Mouse (Mus musculus): ENCODE measurements around the gene Agbl5. TPM values are rescaled to one million over a fixed set of nuclear protein-coding genes. Genes with fewer than 3 reads are reported as not detected.

Agbl5 gene
- total RNA-seq, 2 experiments from 2014 or later, result 2.0 to 2.5 TPM

DNA sequence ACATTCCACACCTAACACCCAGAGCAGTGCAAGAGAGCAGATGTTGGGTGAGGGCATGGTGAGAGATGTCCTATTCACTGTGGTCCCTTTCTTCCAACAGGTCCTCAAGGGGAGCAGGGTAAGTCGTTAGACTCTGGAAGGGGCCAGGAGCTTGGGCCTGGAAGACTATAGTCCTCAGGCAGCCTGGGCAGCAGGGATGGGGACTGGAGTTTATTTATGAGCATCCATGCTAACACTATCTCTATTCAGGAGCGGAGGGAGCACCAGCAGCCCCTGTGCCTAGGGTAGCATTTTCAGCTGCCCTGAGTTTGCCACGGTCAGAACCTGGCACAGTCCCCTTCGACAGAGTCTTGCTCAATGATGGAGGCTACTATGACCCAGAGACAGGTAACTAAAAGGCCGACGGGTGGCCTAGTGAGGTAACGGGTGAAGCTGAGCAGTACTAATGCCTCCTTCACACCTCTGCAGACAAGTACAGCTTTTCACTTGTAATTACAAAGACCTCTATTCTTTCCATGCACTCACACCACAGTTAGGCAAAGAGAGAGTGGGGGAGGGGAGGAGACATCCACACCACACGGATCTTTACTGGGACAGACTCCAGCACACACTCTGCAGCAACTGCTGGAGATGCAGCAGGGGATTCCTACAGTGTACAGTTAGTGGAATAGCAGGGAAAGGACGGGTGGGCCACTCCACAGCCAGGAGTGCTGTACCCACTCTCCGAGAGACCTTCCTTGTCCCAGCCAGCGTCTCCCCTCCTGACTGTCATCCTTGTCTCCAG is 31.5 kb downstream of the Agbl5 start:
- no peak for DNase-seq

DNA sequence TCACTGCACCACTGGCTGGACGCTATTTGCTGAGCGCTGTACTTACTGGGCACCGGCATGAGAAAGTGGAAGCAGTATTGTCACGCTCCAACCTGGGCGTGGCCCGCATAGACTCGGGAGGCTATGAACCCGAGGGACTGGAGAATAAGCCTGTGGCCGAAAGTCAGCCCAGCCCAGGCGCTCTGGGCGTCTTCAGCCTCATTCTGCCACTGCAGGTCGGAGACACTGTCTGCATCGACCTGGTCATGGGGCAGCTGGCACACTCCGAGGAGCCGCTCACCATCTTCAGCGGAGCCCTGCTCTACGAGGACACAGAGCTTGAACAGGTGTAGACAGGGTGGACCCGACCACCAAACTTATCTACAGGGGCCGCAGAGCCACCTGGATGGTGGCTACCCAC is 32.1 kb downstream of the Agbl5 start:
- no peak for DNase-seq

DNA sequence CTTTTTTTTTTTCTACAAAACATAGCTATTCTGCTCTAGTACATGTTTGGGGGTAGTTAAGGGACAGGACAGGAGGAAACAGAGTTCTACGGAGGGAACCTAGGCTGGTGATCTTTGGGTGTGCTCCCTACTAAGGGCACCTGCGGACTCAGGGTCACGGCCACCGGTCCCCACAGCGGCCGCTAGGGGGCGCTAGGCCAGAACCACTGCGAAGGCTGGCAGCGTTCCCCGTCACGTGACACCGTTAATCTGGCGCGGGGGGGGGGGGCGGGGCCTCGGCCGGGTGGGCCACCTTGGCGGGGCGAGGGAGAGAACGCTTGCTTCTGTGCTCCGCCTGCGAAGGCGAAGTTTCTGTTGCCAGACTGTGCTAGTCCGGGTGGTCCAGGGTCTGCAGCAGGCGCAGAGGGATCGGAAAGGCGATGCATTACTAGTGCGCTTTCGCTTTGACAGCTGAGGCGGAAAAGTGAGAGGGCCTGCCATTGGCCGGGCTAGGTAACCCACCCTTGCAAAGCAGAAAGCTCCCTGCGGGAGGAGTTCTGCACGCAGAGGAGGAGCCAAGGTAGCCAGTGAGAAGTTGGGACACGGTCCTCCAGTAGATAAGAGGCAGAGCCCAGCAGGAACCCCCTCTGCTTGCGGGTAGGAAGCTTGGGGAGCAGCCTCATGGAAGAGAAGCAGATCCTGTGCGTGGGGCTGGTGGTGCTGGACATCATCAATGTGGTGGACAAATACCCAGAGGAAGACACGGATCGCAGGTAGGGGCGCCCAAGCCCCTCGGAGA is 33.0 kb downstream of the Agbl5 start, which contains the start of gene Khk:
TSS of gene Khk (plus strand) at position 176 of the 778 bp plus-strand sequence.
- DNase-seq, result peak; percentile 83

DNA sequence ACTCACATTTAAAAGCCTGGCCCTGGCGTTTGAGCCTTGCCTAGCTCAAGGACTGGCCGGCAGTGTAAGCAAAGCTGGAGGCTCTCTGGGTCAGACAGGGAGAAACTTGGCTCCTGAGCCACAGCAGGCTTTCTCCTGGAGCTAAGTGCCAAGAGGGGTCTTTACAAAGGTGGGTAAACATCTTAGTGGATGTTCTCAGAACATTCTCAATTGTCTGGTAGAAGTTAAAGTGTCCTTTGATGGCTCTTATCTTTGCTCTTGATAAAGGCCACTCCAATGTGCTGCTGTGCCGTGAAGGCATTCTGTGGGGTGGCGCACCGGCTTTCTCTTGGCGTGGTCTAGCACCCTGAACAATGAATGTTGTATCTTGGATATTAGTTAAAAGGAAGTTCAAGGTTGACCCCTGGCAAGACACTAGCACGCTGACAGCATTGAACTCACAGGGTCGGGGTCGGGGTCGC is 34.1 kb downstream of the Agbl5 start:
- DNase-seq, result no peak

DNA sequence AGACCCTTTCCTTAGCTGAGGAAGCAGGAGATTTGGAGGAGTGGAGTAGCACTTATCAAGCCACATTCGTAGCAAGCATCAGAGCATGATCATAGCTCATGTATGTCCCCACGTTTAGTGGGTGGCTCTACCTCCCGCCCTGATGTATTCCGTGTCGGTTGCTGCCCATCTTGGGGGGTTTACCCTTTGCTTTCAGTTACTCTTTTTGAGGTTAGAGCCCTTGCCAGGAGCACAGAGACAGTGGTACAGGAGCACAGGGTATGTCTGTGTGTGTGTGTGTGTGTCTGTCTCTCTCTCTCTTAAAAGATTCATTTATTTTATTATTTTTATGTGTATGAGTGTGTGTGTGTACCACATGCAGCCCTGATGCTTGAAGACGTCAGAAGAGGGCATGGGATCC is 34.6 kb downstream of the Agbl5 start:
- no peak for DNase-seq

DNA sequence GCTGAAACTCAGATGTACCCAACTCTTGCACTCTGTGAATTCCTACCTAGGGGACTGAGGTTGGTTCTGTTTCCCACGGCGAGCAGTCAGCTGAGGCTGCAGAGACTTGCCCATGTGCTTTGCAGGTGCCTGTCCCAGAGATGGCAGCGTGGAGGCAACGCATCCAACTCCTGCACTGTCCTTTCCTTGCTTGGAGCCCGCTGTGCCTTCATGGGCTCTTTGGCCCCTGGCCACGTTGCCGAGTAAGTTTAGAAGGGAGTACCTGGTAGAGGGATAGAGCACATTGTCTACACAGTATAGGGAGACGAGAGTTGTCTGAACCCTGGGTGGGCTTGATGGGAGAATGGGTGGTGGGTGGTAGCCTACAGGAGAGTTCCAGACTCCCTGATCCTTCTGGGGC is 36.1 kb downstream of the Agbl5 start:
- no peak for DNase-seq

DNA sequence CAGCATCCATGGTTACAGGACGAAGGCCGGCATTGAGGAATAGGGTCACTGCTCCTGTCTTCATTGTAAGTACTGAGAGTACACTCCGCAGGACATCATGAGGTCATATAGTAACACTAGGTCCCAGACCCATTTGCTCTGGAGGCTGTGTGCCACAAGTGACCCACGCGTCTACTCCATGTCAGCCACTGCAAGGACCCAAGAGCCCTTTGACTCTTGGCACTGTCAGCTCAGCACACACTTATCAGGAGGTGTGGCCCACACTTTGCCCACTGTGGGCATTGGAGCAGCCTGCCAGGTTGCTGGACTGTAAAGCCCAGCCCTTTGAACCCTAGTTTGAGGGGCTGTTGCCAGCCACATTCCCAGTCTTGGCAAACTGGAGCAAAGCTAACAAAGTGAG is 36.7 kb downstream of the Agbl5 start:
- DNase-seq, result no peak

DNA sequence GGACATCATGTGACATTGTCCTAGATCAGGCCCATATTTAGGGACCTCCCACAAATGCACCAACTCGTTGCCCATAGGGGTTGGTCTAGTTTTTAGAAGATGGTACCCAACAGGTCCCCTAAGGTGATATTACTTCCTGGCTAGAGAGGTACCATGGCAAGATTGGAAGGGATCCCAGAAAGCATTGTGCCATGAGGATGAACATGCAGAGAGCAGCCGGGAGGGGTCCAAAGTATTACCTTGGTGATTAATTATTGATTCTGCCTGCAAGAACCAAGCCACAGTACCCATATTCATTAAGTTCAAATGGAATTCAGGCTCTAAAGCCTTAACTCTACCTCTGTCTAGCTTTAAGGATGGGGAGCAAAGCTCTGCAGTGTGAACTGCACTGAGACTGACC is 37.6 kb downstream of the Agbl5 start:
- no peak for DNase-seq

DNA sequence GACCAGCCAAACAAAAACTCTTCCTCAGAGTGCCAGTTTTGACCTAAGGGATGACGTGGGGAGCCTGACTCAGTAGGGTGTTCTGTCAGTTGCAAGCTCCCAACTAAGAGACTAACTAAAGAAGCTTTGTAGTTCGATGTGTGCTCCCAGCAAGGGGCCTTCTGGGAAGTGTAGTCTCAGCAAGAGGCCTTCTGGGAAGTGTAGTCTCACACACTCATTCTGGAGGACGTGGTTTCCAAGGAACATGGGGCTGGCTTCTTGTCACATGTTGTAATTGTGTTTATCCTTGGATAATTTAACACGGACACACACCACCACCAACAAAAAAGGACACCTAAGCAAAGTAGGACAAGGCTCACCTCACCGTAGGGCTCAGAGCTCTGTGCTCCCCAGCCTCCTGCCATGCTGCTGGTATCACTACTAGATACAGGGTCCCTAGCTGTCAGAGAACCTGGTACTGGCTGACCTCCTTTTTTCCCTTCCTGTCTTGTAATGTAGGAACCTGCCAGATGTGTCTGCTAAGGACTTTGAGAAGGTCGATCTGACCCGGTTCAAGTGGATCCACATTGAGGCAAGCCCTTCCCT is 39.5 kb downstream of the Agbl5 start:
- DNase-seq, result no peak

DNA sequence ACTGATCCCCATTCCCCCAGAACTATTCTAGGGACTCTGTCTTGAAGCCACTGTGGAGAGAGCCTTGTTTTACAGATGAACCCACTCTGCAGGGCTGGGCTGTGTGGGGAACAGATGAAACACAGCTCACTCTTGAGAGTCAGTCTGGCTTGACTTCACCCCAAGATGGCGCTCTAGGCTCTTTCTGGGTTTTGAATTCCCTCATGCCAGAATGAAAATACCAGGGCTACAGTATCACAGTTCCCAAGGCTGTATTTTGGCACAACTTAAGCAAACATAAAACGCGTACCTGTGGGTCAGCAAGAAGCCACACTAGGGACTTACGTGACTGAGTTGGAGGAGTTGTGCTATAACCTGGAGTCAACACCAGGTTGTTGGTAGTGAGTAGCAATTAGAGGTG is 41.6 kb downstream of the Agbl5 start:
- peak; percentile 56 for DNase-seq

DNA sequence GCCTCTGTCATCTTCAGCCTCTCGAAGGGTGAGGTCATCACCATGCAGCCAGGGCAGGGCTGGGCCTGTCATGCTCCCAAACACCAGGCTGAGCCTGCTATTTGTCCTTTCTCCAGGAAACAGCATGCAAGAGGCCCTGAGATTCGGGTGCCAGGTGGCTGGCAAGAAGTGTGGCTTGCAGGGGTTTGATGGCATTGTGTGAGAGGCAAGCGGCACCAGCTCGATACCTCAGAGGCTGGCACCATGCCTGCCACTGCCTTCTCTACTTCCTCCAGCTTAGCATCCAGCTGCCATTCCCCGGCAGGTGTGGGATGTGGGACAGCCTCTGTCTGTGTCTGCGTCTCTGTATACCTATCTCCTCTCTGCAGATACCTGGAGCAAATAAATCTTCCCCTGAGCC is 42.4 kb downstream of the Agbl5 start:
- DNase-seq, result no peak

DNA sequence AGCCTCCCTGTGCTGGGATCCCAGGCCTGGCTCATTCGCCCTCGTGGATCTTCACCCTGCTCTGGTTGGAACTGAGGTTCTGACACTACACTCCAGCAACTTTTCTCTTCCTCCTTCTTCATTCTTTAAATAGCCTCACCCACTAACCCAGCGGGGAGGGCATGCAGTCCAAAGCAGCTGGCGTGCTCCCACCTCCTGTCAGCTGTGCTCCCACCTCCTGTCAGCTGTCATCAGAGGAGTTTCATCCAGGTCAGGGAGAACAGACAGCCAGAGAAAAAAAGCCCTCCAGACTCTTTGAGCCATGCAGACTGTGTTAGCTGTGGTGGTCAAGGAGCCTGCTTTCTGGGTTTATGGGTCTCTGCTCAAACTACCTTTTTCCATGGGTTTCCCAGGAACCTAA is 42.9 kb downstream of the Agbl5 start:
- DNase-seq, result no peak

DNA sequence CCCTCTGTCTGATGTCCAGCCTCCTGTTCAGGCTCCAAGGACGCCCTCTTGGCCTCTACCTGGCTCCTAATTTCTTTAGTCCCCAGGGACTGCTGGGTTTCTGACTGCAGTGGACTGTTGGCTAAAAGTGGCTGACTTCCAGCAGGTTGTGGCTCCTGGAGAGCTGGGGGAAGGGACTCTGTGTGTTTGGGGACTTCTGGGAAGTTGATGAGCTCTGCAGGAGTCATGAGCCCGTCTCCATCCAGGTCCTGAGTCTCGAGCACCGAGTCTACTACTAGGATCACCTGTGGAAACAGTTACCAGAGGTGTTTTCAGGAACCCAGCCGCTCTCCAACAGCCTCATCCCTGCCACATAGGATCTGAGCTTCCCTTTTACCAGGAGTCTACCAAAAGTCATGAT is 45.2 kb downstream of the Agbl5 start:
- no peak for DNase-seq

DNA sequence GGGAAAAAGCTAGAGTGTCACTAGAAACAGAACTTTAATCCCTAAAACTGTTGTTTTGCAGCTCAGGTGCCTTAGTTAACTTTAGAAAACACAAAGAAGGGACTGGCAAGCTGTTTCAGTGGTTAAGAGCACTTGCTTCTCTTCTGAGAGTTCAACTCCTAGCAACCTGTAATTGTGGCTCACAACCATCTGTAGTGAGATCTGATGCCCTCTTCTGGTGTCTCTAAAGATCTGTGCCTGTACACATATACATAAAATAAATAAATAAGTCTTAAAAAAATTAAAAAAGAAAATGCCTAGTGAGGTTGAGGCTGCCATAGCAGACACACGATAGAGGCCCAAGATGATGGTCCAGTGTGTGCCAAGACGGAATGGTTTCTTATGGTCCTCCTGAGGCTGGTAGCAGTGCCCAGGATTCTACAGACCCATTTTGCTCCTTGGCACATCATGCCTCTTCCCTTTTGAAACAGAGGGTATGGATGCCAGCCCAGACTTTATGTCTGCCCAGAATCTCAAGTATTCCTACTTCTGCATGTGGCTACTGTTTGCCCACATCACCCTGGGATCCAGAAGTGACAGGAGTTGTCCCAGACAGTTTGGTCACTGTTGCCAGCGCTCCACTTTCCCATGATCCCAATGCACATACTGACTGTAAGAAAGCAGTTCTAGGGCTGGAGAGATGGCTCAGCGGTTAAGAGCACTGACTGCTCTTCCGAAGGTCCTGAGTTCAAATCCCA is 46.4 kb downstream of the Agbl5 start:
- no peak for DNase-seq

DNA sequence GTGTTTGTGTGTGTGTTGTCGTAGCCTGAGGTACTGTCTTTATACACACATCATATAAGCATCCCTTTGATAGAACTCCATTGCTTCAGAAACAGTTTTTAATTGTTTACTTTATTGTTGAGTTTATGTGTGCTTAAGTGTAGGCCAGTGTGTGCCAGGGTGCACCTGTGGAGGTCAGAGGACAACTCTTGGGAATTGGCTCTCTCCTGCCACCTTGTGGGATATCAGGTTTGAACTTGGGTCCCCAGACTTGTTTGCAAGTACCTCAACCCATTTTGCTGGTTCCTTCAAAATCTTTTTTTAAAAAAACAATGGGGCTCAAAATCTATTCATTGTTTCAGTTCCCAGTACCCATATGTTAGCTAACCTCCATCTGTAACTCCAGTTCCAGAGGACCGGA is 54.5 kb downstream of the Agbl5 start:
- DNase-seq, result no peak

DNA sequence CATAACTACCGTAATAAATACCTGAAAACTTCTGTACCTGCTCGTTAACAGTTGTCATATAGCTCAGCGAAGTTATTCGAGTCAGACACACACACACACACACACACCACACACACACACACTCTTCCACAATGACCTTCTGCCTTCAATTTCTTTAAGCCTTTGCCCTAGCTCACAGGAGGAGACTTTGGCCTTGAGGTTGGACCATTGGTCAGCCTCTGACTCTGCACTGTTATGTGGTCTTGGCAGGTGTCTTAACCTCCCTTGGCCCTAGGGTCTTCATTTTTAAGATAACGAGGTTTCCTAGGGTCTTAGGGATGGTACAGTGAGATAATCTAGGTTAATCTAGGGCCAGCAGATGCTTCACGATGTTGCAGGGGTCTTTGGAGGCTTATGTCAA is 55.9 kb downstream of the Agbl5 start:
- no peak for DNase-seq

DNA sequence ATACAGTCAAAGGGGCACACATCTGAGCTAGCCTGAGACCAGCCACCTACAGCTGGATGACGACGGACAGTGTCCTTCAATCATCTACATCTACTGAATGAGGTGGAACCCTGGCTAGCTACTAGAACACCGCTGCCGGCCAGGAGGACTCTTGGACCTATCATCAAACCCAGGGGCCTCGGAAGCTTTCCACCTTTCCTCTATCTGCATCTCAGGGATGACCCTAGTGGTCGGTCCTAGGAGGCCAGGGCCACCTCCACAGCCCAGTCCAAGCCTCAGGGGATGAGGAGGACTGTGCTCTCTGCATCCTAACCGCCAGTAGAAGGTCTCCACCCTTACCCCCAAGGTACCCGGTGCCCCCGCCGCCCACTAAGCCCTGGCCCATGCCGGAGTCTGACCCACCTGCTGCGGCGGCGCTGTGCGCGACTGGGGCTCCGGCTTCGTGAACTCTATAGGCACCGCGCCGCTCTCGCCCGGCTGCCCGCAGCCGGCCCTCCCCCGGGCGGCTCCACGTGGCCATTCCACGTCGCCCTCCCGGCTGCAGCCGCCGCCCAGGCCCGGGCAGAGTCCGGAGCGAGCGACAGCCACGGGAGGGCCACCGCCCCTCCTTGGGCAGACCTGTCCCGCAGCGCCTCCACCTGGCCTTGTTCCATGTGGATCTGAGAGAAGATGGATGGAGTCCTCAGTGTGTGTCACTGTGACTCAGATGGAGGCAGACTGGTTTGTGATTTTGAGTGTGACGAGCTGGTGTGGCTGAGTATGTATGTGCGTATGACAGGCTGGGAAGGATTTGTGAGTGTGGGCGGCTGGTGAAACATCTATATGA is 56.7 kb downstream of the Agbl5 start, which contains the start of gene Cgref1:
TSS of gene Cgref1 (minus strand) at position 636 of the 826 bp plus-strand sequence.
- peak; percentile 61 for DNase-seq

DNA sequence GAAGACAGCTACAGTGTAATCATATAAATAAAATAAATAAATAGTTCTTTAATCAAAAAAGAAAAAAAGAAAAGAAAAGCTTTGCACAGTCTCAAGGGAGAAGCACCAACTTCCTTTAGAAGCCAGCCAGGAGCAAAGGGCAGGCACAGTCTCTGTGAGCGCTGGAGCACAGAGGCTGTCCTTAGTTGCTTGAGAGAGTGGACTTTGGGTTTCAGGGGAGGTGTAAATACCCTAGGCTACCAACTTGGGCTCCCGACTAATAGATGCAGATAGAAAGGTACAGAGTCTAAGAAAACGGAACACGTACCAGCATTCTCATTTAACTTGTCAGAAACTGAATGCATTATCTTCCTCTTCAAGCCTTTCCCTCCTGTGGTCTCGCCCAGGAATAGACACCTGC is 60.1 kb downstream of the Agbl5 start:
- DNase-seq, result no peak

DNA sequence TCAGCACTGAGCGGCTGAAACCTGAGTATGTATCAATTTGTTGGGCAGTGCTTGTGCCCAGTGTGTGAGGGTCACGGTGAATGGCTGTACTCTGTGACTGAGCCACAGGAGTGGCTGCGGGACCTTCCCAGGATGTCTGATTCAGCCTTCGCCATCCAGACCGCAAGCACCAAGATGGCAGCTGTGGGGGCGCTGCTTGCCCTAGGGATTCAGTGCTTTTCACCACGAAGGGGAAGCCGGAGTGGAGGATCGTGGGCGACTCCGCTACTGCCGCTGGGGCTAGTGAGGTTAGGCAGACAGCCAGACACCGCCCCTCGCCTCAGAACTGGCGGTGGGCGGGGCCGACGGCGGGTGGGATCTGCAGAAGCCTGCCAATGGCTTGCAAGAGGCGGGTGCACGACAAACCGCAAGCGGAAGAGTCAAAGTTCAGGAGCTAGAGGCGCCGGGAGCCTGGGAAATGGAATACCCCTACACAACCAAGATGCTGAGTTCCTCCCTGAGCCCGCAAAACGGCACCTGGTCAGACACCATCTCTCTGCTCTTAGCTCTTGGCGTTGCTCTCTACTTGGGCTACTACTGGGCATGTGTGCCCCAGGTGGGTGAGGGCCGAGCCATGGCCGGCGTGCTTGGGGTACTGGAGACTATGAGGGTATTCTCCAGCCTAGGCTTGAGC is 61.3 kb downstream of the Agbl5 start:
- peak; percentile 92 for DNase-seq

DNA sequence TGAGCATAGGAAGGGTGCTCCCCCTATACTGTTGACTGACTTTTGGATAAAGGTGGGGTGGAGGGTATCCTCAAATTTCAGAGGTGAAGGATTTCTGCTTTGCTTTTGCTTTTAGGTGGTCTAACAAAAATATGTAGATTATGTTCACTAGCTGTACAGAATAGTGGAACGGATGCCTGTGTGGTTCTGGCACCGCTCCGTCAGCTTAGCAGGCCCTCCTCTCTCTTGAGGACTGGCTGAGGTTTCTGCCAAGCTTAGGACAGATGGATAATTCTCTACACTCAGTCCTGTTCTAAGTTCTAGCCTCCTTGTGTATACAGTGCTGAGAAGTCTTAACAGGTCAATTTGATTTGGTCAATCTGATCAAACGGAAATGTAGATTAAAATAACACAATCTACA is 62.0 kb downstream of the Agbl5 start:
- no peak for DNase-seq

DNA sequence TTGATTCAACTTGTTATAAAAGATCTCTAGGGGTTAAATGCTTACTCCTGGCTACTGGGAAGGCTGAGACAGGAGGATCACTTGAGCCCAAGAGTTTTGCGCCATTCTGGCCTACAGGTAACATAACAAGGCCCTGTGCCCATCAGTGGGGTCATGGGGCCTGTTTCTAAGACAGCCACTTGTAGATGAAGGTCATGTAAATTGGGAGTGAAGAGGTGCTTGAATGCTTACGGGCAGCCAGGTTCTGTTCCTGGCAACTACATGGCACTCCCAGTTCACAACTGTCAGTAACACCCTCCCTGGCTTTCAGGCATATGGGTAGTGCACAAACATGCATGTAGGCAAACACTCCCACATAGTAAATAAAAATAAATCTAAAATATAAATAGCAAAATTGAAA is 62.4 kb downstream of the Agbl5 start:
- DNase-seq, result no peak
